Mouse (Mus musculus) G1E-ER4 (cell line): Measurements from ENCODE around the gene Naif1. TPM values are rescaled to one million over a fixed set of nuclear protein-coding genes. Genes with fewer than 3 reads are reported as not detected.

Experiments
- GATA1 ChIP-seq: IDR thresholded peaks from one replicate; pipeline ENCODE4 v1.8.0; 2012; ENCODE audit warnings: low read length, inconsistent platforms
- polyA plus RNA-seq: library from polyadenylated mRNA; stranded (reverse); fragments of >175 nt; gene quantifications from 2 replicates; pipeline ENCODE4 v1.2.3, GENCODE M21; 2012

The Naif1 gene
- polyA plus RNA-seq, 1 experiment: 10.4 TPM

DNA sequence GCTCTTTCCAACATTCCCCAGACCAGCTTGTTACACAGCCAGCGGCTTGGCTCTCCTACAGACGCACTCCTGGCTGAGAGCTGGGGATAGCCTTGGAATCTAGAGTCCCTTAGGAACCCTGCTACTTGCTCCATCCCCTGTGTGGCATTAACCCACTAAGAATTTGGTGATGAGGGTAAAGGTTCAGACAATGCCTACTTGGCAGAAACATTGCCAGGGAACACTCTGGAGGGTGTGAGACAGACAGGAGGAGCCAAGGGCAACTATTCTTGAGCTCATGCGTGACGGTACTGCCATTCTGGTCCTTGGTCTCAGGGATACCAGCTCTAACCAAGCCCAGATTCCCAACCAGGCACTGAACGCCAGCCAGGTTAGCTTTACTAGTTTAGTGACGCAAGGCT, 28.4 kb upstream of the Naif1 start:
- no peak for TF ChIP-seq GATA1

DNA sequence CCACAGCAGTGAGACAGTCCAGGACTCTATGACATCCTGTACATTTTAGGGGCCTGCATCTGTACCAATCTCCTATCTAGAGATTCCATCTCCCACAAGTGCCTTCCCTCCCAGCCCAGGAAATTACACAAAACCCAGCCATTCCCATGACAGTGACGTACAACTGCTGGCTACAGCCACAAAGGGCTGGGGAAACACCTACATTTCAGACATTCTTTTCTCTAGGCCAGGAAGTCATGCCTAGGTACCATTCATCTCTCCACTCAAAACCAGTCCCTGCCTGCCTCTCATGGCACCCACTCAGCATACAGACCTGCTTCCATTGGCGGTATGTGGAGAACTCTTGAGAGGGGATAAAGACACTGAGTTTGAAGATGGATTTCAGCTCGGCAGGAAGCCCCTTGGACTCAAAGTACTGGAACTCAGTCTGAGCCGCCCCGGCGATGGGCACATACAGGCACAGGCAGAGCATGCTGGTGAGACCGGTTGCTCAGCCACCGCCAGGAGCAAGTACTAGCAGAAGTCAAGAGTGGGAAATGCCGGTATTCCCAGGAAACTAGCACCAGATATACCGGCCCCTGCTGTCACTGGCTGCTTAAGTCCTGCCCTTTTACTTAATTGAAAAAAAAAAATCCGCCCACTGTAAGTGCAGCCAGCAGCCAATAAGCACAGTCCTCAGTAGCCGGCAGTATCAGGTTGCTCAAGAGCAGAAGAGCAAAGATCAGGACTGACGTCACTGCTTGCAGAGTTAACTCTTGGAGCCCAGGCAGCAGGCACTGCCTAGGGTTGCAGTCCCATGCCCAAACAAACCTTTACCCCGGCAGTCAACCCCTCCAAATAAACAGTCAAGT, 26.6 kb upstream of the Naif1 start:
- no peak for TF ChIP-seq GATA1

DNA sequence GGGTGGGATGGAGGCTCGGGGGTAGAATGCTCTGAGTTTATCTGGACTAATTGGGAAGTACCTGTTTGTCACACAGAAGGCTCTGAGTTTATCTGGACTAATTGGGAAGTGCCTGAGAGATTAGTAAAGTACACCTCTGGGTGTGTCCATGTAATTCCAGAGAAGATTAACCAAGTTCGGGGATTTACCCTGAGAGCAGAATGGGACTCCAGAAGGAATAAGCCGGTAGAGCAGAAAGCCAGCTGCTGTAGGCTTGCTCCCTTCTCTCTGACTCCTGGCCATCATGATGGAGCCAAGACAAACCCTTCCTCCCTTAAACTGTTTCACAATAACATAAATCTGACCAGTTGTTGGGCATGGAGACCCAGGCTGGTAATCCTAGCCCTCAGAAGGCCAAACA, 25.5 kb upstream of the Naif1 start:
- no peak for TF ChIP-seq GATA1

DNA sequence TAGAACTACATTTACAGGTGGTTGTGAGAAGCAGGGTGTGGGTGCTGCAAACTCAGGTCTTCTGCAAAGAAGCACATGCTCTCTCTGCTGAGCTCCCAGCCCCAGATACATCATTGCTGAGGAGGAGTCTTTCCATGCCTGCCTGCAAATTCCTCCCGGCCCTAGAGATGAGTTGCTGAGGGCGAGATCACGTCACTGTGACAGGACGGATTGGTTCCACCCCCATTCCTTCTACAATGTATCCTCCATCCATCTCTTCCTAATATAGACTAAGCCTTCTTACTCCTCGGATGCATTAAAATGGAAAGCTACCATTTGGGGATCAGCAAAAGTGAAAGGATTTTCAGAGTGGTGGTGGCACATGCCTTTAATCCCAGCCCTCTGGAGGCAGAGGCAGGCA, 24.7 kb upstream of the Naif1 start:
- no peak for TF ChIP-seq GATA1

DNA sequence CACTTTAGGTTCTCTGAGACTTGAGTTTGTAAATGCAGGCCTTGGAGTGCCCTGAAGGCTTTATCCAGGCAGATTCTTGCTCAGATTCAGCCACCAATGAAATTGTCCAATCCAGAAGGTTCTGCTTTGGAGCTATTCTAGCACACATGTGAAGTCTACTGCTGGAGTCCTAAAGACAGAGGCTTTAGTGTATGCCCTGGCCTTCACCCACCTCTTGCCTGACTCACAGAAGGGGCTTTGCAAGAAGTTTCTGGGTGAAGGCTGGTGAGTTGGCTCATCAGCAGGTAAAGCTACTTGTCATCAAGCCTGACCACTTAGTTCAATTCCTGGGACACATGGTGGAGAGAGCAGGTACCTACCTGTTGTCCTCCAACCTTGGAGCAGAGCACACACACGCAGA, 24.1 kb upstream of the Naif1 start:
- TF ChIP-seq GATA1: no peak

DNA sequence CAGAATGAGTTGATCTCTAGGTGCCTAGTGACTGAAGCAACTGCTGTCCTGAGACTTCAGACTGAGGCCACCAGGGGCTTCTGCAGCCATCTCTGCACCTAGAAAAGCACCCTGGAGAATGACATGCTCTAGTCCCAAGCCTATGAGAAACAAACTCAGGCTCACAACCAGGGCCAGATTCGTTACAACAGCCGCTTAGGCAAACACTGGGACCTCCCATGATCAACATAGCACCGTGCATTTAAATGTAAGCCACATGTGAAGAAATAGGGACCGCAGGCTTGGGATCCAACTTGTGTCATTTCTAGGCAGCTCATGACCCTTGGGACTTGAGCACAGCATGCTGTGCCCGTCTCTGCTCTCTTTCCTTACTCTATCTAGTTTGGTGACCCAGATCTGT, 22.5 kb upstream of the Naif1 start:
- no peak for TF ChIP-seq GATA1

DNA sequence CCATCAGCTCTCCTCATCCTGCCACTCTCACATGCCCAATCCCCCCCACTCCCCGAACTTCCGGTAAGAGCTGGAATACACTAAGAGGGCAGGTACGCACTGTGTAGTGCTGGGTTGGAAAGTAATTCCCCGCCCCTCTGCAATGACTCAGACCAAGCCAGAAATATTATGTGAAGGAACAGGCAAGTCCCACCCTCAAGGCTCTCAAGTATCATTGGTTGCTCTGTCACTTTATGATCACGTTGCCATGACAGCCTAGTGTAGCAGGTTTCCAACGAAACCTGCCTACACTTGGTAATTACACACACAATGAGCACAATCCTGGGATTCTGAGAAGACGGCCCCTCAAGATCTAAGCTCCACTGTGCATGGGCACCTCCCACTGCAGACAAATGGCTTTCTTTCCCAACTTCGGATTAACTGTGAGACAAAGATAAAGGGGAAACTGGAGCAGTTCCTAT, 22.0 kb upstream of the Naif1 start:
- no peak for TF ChIP-seq GATA1

DNA sequence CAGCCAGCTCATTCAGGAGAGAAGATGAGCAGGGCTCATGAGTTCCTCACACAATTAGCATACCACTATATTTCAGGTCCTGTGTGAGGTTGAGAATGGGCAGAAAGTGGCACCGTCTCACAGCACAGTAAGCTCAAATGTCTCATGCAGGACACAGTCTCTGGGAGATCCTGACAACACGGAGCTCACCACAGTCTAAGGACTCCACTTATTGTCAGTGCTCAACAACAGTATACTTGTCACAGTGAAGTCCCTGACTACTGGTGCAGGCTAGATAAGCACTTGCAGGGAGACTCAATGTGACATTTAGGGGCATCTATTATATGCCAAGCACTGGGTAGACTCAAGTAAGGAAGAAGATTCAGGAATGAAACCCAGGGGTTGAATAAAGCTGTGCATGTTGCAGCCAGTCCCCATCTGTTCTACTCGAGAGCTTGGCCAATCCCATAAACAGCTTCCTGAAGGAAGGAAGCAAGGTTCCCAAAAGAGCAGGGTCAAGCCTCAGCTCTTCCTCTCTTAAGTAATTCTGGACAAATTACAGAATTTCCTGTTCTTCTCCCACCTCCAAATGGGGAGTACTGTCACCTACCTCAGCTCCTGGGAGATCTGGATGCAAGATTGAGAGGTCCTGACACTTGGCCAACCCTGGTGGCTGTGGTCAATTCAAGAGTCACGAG, 20.9 kb upstream of the Naif1 start:
- TF ChIP-seq GATA1: no peak

DNA sequence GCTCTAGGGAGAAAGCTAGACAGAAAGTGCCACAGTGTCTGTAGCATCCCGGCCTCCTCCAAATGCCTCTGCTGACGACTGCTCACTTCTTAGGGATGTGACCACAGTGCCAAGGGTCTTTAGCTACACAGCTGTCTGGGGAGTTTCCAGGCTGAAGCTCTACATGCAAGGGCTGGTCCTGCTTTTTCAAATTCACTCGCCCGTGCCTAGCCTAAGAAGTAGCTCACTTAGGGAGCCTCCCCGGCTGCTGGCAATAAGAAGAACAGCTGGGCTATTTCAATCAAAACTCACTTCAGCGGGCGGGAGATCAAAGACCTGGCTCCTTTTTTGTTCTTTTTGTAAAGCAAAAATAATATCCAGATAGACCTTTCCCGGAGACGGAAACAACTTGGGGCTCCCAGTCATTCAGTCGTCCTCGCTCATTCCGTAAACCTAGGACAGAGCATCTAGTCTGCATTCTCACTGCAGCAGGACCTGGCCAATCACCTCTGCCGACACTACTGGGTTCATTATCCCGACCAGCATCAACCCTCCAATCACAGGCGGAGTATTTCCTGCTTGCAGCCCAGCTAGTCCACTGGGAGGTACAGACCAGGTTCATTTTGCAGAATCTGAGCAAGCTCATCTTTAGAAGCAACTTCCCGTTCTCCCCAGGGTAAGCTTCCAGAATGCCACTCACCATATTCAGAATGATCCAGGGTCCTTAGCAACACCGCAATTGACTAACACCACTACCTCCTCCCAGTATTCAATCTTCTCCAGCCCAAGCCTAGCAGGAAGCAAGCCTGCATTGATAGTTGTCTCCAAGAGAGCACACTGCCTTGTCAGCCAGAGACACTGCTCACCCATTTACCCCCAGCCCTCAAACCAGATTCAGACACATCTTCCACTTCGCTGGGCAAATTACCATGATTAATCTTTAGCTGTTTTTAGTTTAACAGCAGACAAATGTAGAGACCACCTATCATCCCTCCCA, 19.3 kb upstream of the Naif1 start:
- no peak for TF ChIP-seq GATA1

DNA sequence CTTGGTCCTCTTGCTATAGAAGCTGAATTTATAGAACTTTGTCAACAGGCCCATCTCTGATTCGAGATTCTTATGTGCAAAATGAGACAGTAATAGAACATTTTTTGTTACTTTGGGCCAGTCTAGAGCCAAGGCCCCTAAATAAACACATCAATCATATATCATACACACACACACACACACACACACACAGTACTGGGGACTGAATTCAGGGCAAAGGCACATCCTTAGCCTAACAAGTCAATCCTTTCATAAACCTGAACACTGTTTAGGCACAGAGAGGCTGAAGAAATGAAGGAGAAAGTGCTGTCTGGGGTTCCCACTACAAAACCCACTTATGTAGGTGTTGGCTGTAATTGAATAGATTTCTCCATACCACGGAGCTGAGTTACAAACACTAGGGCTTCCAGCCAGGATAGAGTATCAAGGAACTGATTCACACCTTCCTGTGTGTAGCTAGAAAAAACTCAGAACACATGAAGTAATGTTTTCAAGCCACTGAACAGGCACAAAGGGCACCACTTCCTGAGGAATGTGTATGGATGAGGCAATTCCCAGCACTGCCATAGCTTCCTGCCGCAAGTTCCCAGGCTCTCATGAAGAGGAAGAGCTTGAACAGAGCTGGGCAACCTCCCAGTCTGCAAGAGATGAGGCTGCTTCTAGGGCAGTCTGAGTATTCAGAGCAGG, 13.4 kb upstream of the Naif1 start:
- no peak for TF ChIP-seq GATA1

DNA sequence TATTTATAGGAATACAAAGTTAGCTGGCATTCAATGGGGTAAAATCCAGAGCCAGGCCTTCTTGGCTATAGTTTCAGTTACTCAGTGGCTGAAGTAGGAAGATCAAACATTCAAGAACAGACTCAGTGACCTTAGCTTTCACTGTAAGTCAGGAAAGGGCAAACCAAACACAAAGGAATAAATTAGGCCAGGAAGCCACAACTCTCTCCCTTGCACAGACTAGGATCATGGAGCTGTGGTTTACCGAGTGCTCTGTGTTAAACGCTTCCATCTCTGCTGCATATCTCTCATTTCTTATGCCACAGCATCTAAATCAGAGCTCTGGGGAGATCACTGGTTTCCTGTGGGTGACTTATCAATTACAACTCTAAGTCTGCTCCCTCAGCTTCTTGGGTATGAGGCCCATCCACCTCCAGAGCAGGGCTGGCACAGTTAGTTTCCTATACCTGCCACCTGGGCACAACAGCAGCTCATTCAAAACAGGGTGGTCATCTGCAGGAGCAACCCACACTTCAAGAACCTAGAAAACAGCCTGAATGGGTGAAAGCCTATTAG, 12.6 kb upstream of the Naif1 start:
- TF ChIP-seq GATA1: no peak

DNA sequence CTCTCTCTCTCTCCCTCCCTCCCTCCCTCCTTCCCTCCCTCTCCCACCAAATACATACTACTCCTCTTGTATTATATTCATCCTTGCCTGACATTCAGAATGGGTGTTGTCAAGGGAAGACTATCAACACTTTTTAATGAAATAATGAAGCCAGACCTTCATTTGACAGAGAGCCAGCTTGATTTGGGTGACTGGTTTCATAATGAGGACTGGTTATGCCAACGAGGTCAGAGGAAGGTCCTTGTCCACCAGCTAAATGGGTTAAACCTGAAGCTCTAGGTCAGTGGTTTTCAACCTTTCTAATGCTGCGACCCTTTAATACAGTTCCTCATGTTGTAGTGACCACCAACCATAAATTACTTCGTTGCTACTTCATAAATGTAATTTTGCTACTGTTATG, 11.5 kb upstream of the Naif1 start:
- TF ChIP-seq GATA1: no peak

DNA sequence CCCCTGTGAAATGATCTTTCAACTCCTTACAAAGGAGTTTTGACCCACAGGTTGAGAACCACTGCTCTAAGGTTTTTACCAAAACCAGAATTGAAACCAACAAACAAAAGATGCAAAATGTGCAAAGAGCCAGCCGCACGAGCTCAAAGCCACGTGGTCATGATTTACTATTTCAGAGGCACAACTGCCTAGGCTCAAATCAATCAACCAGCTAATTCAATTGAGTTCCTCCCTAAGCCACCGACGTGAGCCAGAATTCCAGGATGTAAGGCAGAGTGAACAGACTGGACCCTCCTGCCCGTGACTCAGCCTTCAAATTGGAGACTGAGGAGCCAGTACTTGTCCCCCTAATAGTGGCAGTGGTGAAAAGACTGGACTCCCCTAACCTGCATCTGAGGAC, 11.1 kb upstream of the Naif1 start:
- TF ChIP-seq GATA1: no peak

DNA sequence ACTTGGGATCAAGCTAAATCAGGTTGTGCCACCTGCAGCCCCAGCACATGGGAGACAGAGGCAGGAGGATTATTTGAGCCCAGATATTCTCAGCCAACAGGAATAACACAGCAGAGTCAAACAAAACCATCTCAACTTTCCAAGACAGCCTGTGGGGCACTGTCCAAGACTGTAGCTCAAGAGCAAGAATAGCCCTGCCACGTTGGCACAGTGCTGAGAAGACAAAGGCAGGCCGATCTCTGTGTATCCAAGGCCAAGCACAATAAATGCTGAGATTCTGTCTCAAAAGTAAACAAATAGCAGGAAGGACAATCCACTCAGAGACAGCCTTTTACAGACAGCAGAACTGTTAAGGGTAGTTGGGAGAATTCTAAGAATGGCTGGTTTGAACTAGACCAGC, 10.1 kb upstream of the Naif1 start:
- no peak for TF ChIP-seq GATA1

DNA sequence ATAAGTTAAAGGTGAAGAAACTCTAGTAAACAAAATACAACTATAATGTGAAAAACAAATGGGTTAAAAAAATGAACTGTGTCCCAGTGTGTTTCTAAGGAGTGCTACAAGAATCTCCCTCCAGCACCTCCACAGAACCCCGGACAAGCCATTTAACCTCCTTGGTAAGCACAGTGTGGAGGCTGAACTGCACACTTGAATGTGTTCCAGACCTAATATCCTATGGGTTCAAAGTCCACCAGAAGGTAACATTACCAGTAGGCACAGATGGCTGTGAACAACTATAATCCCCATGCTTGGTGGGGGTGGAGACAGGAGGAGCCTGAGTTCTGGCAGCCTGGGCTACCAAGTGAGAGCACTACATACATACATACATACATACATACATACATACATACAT, 9.6 kb upstream of the Naif1 start:
- no peak for TF ChIP-seq GATA1
